Mouse (Mus musculus) layer of hippocampus, adult 6 months (tissue): ENCODE results near the gene Fmc1. TPM values are rescaled to one million over a fixed set of nuclear protein-coding genes. Genes with fewer than 3 reads are reported as not detected.

Experiments
- long read RNA-seq, 2 experiments: library from polyadenylated mRNA; unstranded; transcript quantifications; one replicate each; pipeline ENCODE4 v2.0.0; 2019 to 2020
- microRNA-seq: library from miRNA; unstranded; fragments of <30 nt; microRNA quantifications from one replicate; pipeline ENCODE4 v1.2.0, GENCODE M21; 2020
- polyA plus RNA-seq: library from polyadenylated mRNA; unstranded; fragments of <200 nt; fragmentation: Nextera tagmentation; gene quantifications from 2 replicates; pipeline ENCODE4 v1.2.3, GENCODE M21; 2021

Gene Fmc1
- polyA plus RNA-seq = 164 and 178 TPM in 2 replicates
- long read RNA-seq, experiment 1, transcript Fmc1-201 (2 exons, 479 nt) = major isoform, 46 of 47 reads
- long read RNA-seq, experiment 1, partial matches to known transcripts = 0 of 47 reads
- long read RNA-seq, experiment 1, other reads (novel, unspliced or antisense) = 1 of 47 reads
- long read RNA-seq, experiment 2, transcript Fmc1-201 (2 exons, 479 nt) = major isoform, 8 of 9 reads
- long read RNA-seq, experiment 2, partial matches to known transcripts = 0 of 9 reads
- long read RNA-seq, experiment 2, other reads (novel, unspliced or antisense) = 1 of 9 reads

DNA sequence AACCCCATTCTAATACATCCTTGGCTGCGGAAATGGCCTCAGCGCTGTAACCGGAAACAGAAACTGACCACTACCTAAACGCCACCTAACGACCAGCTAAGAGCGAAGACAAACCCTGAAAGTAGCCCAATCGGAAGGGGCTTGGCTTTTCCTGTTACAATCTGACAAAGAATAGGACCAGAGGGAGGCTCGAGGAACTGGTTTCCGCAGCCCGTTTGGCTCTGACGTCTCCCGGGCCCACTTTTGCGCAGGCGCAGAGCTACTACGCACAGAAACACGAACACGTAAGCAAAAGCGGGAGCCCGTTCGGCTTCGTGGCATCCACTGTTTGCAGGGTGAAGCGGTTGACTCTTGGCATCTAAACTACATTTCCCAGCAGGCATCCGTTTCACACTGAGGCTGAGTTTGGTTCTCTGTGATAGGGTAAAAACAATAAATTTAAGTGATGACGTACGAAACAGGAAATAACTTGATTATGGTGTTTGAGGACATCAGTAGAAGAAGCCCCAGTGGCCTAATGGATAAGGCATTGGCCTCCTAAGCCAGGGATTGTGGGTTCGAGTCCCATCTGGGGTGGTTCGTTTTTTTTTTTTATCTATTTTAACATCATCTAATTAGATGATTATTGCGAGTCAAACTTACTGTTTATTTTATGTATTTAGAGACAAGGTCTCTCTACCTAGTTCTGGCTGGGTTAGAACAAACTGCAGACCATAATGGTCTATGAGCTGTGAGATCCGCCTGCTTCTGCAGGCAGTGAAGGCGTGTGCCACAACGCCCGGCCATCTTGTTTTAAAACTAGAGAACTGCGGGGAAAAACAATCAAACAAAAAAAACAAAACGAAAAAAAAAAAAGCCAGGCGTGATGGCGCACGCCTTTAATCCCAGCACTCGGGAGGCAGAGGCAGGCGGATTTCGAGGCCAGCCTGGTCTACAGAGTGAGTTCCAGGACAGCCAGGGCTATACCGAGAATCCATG is at the start of gene Fmc1:
Gene Fmc1 (plus strand): TSS at position 75 of the 978 bp plus-strand sequence.

DNA sequence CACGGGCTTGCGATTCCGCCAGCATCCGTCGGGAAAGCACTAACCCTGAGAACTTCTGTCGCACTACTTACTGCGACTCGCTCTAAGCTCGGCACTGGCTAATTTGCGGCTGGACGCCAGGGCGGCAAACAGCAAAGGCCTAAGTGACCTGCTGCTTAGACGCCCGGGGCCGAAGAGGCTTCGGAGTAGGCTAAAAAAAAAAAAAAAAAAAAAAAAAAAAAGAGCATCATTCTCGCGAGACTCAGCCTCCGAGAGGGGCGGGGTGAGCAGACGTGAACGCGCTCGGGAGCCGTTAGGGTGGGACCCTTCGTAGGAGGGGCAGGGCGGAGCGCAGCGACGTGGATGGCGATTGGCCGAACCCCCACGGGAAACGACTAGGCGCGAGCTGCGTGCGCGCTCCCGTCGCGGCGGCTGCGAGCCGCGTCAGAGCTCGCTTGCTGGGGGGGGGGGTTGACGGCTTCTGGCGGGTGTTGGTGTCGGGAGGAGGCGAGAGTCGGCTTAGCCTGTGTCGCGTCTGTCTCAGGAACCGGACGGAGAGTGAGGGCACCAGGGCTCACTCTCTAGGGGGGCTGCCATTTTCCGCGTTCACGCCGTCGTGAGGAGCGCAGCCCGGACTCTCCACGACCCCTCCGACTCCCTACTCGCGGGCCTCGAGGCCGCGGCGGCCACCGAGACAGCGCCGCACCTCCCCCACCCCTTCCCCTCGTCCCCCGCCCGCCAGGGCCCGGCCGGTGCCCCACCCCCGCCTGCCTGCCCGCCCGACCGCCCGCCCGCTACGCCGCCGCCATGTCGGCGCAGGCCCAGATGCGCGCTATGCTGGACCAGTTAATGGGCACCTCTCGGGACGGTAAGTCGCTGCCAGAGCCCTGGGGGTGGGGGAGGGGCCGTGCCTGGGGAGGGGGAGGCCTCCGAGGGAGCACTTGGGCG is 18.0 kb downstream of the Fmc1 start, which contains the start of gene Luc7l2:
Gene Luc7l2 (plus strand): TSS at position 273 of the 927 bp plus-strand sequence.

Small RNA genes within 50 kb of the gene (microRNA-seq; reads per million reads assigned to microRNA genes)
- not detected for gene Mir7670

Other genes starting within 250 kb of the Fmc1 start
- 0.56 and 0.68 TPM in 2 replicates for gene Zc3hav1l, start 234.2 kb upstream of the Fmc1 start, polyA plus RNA-seq
- gene Zc3hav1, start 178.9 kb upstream of the Fmc1 start, polyA plus RNA-seq = 7.2 and 14.8 TPM in 2 replicates
- gene Ttc26, start 152.0 kb upstream of the Fmc1 start, polyA plus RNA-seq = 2.9 and 3.6 TPM in 2 replicates
- gene Ubn2, start 99.6 kb upstream of the Fmc1 start, polyA plus RNA-seq = 4.1 and 4.5 TPM in 2 replicates
- gene Luc7l2, start 17.8 kb downstream of the Fmc1 start, polyA plus RNA-seq = 3.0 and 3.5 TPM in 2 replicates
- 0.24 and 0.67 TPM in 2 replicates for gene Klrg2, start 103.7 kb downstream of the Fmc1 start, polyA plus RNA-seq
- gene Clec2l, start 129.6 kb downstream of the Fmc1 start, polyA plus RNA-seq = 9.7 and 13.0 TPM in 2 replicates